Mouse (Mus musculus): ENCODE measurements around the gene Dgat2l6. TPM values are rescaled to one million over a fixed set of nuclear protein-coding genes. Genes with fewer than 3 reads are reported as not detected.

Dgat2l6 gene
- total RNA-seq, 2 experiments from 2014 or later, result 0.35 to 1.1 TPM

- intact Hi-C loops (cut with DNase I), result loop anchor here (10.0 kb wide), 2 partner anchors 216 to 606 kb away; no protein-coding TSS in a partner anchor
- no peak overlapping the region; the same call in 1 of the 2 replicates for H3K27ac ChIP-seq
- no peak overlapping the region for H3K4me3 ChIP-seq
- DNase-seq (ENCODE audit: extremely low spot score in 1 of 2, low spot score in 2 of 2), result no peak
- no peak for TF ChIP-seq CTCF (IDR thresholded peaks at IDR 0.05)
Measured at GRCm38 (mm10) chrX:100518532-100518931, 6.1 kb upstream of the Dgat2l6 start.

- no peak for DNase-seq (ENCODE audit: extremely low spot score in 1 of 2, low spot score in 2 of 2)
- no peak for TF ChIP-seq CTCF (IDR thresholded peaks at IDR 0.05)
- intact Hi-C loops (cut with DNase I), result no loop called here
- no peak overlapping the region for H3K4me3 ChIP-seq
- H3K27ac ChIP-seq, result no peak overlapping the region
Measured at GRCm38 (mm10) chrX:100556026-100556425, 31.4 kb downstream of the Dgat2l6 start.

- no peak for TF ChIP-seq CTCF (IDR thresholded peaks at IDR 0.05)
- Histone ChIP-seq H3K27ac (no peak overlapping the region), H3K4me3 (no peak overlapping the region)
- DNase-seq (ENCODE audit: extremely low spot score in 1 of 2, low spot score in 2 of 2), result no peak
- intact Hi-C loops (cut with DNase I), result no loop called here
Measured at GRCm38 (mm10) chrX:100565696-100566095, 41.1 kb downstream of the Dgat2l6 start.

DNA sequence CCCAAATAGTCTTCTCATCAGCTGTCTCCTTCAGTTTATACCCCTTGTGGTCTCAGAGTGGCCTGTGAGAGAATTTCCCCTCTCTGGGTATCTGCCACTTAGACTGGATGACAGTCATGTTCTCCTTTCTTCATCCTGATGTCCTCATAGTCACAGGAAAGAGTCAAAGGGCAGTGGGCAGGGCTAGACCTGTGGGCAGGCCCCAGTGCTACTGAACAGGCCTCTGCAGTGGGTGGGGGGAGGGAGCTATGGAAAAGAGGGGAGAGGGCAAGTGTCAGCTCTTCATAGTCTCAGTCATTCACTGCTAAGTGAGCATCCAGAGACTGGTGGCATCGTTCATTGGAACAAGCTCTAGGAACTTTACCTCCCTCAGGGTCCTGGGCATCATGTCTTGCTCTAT, 47.3 kb downstream of the Dgat2l6 start, which contains the start of gene Awat1:
Awat1 (plus strand) TSS at position 301 of the 400 bp plus-strand sequence.
- Histone ChIP-seq H3K27ac (no peak within 1 kb of the TSS), H3K4me3 (no peak within 1 kb of the TSS)
- DNase-seq (ENCODE audit: extremely low spot score in 1 of 2, low spot score in 2 of 2), result no peak
- TF ChIP-seq CTCF (IDR thresholded peaks at IDR 0.05), result no peak
- intact Hi-C loops (cut with DNase I), result no loop called here

DNA sequence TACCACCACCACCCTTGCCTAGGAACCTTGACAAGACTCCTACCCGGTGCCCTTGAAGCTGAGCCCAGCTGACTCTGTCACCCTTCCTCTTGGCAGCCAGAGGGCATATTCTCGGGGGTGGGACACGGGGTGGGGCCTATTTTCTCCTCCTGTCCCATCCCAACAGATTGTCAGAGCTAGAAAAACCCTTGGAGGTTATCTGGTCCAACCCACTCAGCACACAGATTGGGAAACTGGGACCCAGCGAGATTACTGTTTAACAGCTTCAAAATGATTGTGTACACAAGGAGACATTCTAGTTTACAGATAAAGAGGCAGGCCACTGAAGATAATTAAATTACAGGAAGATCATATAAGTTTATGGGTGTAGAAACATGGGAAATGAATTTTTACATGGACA, 70.2 kb downstream of the Dgat2l6 start, which contains the start of gene P2ry4:
P2ry4 (minus strand) TSS at position 79 of the 400 bp plus-strand sequence.
- no peak within 1 kb of the TSS for H3K4me3 ChIP-seq
- TF ChIP-seq CTCF (IDR thresholded peaks at IDR 0.05), result no peak
- H3K27ac ChIP-seq, result no peak within 1 kb of the TSS
- intact Hi-C loops (cut with DNase I), result no loop called here
- DNase-seq (ENCODE audit: extremely low spot score in 1 of 2, low spot score in 2 of 2), result no peak

Other genes starting within 250 kb of the Dgat2l6 start
- not detected for gene Otud6a, start 95.8 kb upstream of the Dgat2l6 start, total RNA-seq (2021)
- not detected for gene Awat2, start 82.1 kb upstream of the Dgat2l6 start, total RNA-seq (2021)
- 10 to 100 TPM; 37.9 to 43.1 TPM for gene Igbp1, start 30.5 kb upstream of the Dgat2l6 start, total RNA-seq (2021)
- gene Awat1, start 47.4 kb downstream of the Dgat2l6 start, total RNA-seq (2021), result not detected
- not detected for gene P2ry4, start 70.0 kb downstream of the Dgat2l6 start, total RNA-seq (2021)
- 1 to 10 TPM in 1 of 2 experiments, under 1 TPM in 1; 0.75 to 3.1 TPM for gene Arr3, start 80.7 kb downstream of the Dgat2l6 start, total RNA-seq (2021)
- 1 to 10 TPM in 1 of 2 experiments, under 1 TPM in 1; 0.91 to 1.1 TPM for gene Kif4, start 100.9 kb downstream of the Dgat2l6 start, total RNA-seq (2021)
- gene Pdzd11, start 101.7 kb downstream of the Dgat2l6 start, total RNA-seq (2021), result 10 to 100 TPM; 35.8 to 43.8 TPM
- gene Gdpd2, start 205.0 kb downstream of the Dgat2l6 start, total RNA-seq (2021), result 10 to 100 TPM in 1 of 2 experiments, 1 to 10 TPM in 1; 5.6 to 12.1 TPM
- gene Dlg3, start 242.9 kb downstream of the Dgat2l6 start, total RNA-seq (2021), result 100 to 1,000 TPM; 134 to 143 TPM